Mouse (Mus musculus): ENCODE results near the gene Tulp2. TPM values are rescaled to one million over a fixed set of nuclear protein-coding genes. Genes with fewer than 3 reads are reported as not detected.
A peak's percentile ranks its signal among the peaks of the same experiment; 100 is the strongest.

Gene Tulp2
- 0.80 and 0.87 TPM in 2 replicates for polyA plus RNA-seq (2015; fragmentation: Nextera tagmentation; extraction: Ambion mirVana)

DNA sequence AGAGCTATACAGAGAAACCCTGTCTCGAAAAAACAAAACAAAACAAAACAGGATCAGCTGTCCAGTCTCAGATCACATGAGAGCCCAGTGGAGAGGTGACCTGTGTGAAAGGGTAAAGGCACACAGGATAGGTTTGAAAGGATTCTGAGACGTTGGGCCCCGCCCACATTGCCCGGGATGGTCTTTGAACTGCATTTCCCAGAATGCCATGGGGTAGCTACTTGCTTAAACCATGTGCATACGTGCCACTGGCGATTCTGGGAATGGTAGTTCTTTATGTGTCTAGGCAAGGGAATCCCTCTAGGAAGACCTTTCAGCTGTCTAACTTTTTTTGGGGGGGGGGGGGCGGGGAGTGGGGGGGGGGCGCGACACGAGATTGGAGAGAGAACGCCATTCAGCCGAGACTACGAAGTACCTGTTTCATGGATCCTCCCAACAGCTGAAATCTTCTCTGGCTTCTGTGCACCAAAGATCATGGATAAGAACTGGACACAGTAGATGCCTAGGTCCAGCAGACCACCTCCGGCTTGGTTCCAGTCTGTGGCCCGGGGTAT is at the start of gene Tulp2:
Gene Tulp2, plus strand, starts transcription at position 504 of the 554 bp plus-strand sequence.
- H3K27ac ChIP-seq, result peak within 1 kb of the TSS; percentile 39; the same call in 1 of the 2 replicates
- DNase-seq, result peak; percentile 59
- H3K27me3 ChIP-seq, result no peaks in the 10 kb centered on the region
- H3K36me3 ChIP-seq, result peaks cover 7% of the 10 kb centered on the region; the same call in 1 of the 2 replicates
- no peak within 1 kb of the TSS for H3K4me2 ChIP-seq
- H3K9ac ChIP-seq, result 0 out of 2 replicates have a peak within 1 kb of the TSS, but pooled peaks have one; percentile 2
- H3K4me1 ChIP-seq (replicated peaks), result peaks cover 29% of the 10 kb centered on the region
- 41% methylated on average over 15 of the region's 15 CpGs for WGBS (ENCODE audit: insufficient replicate concordance)
- H3K9me3 ChIP-seq (replicated peaks), result no peaks in the 10 kb centered on the region
- H3K4me3 ChIP-seq (replicated peaks), result no peak within 1 kb of the TSS
- peak; percentile 67 for ATAC-seq (ENCODE audit: low read depth)

DNA sequence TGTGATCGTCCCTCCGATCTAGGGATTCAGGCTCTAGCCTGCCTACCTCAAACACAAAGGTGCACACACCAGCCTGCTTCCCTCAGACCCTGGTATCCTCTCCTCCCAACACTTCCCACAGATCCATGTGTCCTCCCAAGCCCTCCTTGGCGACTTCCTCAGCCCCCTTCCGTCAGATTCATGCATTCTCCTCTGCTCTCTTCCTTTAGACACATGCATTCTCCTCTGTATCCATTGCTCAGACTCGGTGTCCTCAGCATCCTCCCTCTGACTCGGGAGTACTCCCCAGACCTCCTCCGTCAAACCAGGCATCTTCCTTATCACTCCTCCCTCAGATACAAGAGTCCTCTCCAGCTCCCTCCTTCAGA is 47.9 kb upstream of the Tulp2 start:
- peaks cover 35% of the 10 kb centered on the region for H3K36me3 ChIP-seq
- H3K4me2 ChIP-seq, result peak overlapping the region; percentile 95
- DNase-seq, result no peak
- peak overlapping the region; percentile 74 for H3K4me3 ChIP-seq (replicated peaks)
- H3K27ac ChIP-seq, result peak overlapping the region; percentile 86
- ATAC-seq (ENCODE audit: low read depth), result no peak
- H3K9ac ChIP-seq, result peak overlapping the region; percentile 86
- peaks cover 52% of the 10 kb centered on the region for H3K4me1 ChIP-seq (replicated peaks)
- H3K9me3 ChIP-seq (replicated peaks), result no peaks in the 10 kb centered on the region
- WGBS (ENCODE audit: insufficient replicate concordance), result 1% methylated on average over 7 of the region's 7 CpGs
- H3K27me3 ChIP-seq, result no peaks in the 10 kb centered on the region

- peak within 1 kb of the TSS; percentile 95 for H3K4me2 ChIP-seq
- peak within 1 kb of the TSS; percentile 86 for H3K9ac ChIP-seq
- peak within 1 kb of the TSS; percentile 86 for H3K27ac ChIP-seq
- H3K4me1 ChIP-seq (replicated peaks), result peaks cover 52% of the 10 kb centered on the region
- H3K27me3 ChIP-seq, result no peaks in the 10 kb centered on the region
- peak within 1 kb of the TSS; percentile 74 for H3K4me3 ChIP-seq (replicated peaks)
- ATAC-seq (ENCODE audit: low read depth), result peak; percentile 96
- peak; percentile 100 for DNase-seq
- peaks cover 29% of the 10 kb centered on the region for H3K36me3 ChIP-seq
- under 1% methylated on average over 45 of the region's 45 CpGs for WGBS (ENCODE audit: insufficient replicate concordance)
- H3K9me3 ChIP-seq (replicated peaks), result no peaks in the 10 kb centered on the region
These were observed 47.3 kb upstream of the Tulp2 start, which contains the start of gene Gys1 for GRCm38 (mm10) chr7:45434203-45435015. Gene Gys1 (plus strand): TSS chr7:45434844.

DNA sequence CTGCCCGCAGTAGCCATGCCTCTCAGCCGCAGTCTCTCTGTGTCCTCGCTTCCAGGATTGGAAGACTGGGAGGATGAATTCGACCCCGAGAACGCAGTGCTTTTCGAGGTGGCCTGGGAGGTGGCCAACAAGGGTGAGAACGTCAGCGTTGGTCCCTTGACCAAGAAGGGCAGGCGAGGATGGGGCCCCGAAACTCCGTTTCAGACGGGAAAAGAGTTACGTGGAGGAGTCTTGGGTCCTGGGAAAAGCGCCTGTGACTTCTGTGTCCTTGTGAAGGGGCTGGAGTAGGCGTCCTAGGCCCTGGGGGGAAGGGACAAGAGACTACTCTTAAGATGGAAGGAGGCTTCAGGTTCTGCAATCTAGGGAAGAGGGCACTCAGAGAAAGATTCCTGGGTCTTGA is 46.6 kb upstream of the Tulp2 start:
- no peaks in the 10 kb centered on the region for H3K9me3 ChIP-seq (replicated peaks)
- peak overlapping the region; percentile 78 for H3K9ac ChIP-seq
- peak overlapping the region; percentile 95 for H3K4me2 ChIP-seq
- H3K4me1 ChIP-seq (replicated peaks), result peaks cover 52% of the 10 kb centered on the region
- no peaks in the 10 kb centered on the region for H3K27me3 ChIP-seq
- peak overlapping the region; percentile 62 for H3K4me3 ChIP-seq (replicated peaks)
- DNase-seq, result no peak
- 7% methylated on average over 16 of the region's 16 CpGs for WGBS (ENCODE audit: insufficient replicate concordance)
- H3K27ac ChIP-seq, result peak overlapping the region; percentile 6; the same call in 1 of the 2 replicates
- peaks cover 23% of the 10 kb centered on the region for H3K36me3 ChIP-seq
- no peak for ATAC-seq (ENCODE audit: low read depth)

DNA sequence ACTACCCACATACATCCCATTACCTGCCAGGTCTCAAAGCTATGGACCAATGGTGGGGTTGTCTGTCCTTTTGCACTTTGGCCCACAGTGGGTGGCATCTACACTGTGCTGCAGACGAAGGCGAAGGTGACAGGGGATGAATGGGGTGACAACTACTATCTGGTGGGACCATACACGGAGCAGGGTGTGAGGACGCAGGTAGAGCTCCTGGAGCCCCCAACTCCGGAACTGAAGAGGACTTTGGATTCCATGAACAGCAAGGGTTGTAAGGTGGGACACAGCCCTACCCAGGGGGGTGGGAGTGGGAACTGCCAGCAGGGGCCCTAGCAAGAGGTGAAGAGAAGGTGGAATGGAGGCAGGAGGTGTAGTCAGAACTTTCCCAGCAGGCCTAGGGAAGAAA is 45.2 kb upstream of the Tulp2 start:
- H3K27me3 ChIP-seq, result no peaks in the 10 kb centered on the region
- no peaks in the 10 kb centered on the region for H3K9me3 ChIP-seq (replicated peaks)
- no peak overlapping the region for H3K4me3 ChIP-seq (replicated peaks)
- peaks cover 11% of the 10 kb centered on the region for H3K36me3 ChIP-seq
- H3K4me2 ChIP-seq, result no peak overlapping the region
- H3K4me1 ChIP-seq (replicated peaks), result peaks cover 44% of the 10 kb centered on the region
- WGBS (ENCODE audit: insufficient replicate concordance), result 77% methylated on average over 5 of the region's 5 CpGs
- no peak overlapping the region; the same call in 1 of the 2 replicates for H3K9ac ChIP-seq
- H3K27ac ChIP-seq, result no peak overlapping the region
- DNase-seq, result no peak
- no peak for ATAC-seq (ENCODE audit: low read depth)

DNA sequence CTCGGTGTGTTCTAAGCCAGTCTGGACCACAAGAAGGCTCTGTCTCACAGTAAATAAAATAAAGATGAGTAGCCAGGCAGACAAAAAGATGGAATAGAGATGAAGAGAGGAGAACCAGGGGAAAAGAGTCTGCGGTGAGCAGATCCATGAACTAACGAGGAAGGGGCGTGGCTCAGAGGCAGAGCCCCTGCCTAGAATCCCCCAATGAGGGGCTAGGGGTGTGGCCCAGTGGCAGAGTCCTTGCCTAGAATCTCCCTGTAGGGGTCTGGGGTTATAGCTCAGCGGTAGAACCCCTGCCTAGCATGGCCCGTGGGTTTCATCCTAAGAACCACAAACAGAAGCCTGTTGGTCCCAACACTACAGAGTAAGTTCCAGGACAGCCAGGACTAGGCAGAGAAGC is 44.6 kb upstream of the Tulp2 start:
- H3K36me3 ChIP-seq, result peaks cover 5% of the 10 kb centered on the region; the same call in 1 of the 2 replicates
- H3K27me3 ChIP-seq, result no peaks in the 10 kb centered on the region
- H3K9ac ChIP-seq, result no peak overlapping the region
- no peak overlapping the region for H3K4me2 ChIP-seq
- peaks cover 44% of the 10 kb centered on the region for H3K4me1 ChIP-seq (replicated peaks)
- DNase-seq (no peak), ATAC-seq (ENCODE audit: low read depth) (no peak)
- no peak overlapping the region for H3K27ac ChIP-seq
- H3K4me3 ChIP-seq (replicated peaks), result no peak overlapping the region
- 36% methylated on average over 6 of the region's 6 CpGs for WGBS (ENCODE audit: insufficient replicate concordance)
- no peaks in the 10 kb centered on the region for H3K9me3 ChIP-seq (replicated peaks)

- WGBS (ENCODE audit: insufficient replicate concordance), result 43% methylated on average over 19 of the region's 19 CpGs
- Histone ChIP-seq H3K9me3 (replicated peaks) (no peaks in the 10 kb centered on the region), H3K4me1 (replicated peaks) (peaks cover 38% of the 10 kb centered on the region), H3K27me3 (no peaks in the 10 kb centered on the region), H3K9ac (no peak within 1 kb of the TSS), H3K36me3 (0 out of 2 replicates have a peak, but pooled peaks cover 3% of the 10 kb centered on the region), H3K4me3 (replicated peaks) (no peak within 1 kb of the TSS), H3K4me2 (0 out of 2 replicates have a peak within 1 kb of the TSS, but pooled peaks have one; percentile 6), H3K27ac (no peak within 1 kb of the TSS)
- ATAC-seq (ENCODE audit: low read depth) (no peak), DNase-seq (no peak)
These were observed 44.0 kb upstream of the Tulp2 start, which contains the start of gene Ruvbl2 for GRCm38 (mm10) chr7:45437521-45438276. Gene Ruvbl2 (minus strand): TSS chr7:45438096.

DNA sequence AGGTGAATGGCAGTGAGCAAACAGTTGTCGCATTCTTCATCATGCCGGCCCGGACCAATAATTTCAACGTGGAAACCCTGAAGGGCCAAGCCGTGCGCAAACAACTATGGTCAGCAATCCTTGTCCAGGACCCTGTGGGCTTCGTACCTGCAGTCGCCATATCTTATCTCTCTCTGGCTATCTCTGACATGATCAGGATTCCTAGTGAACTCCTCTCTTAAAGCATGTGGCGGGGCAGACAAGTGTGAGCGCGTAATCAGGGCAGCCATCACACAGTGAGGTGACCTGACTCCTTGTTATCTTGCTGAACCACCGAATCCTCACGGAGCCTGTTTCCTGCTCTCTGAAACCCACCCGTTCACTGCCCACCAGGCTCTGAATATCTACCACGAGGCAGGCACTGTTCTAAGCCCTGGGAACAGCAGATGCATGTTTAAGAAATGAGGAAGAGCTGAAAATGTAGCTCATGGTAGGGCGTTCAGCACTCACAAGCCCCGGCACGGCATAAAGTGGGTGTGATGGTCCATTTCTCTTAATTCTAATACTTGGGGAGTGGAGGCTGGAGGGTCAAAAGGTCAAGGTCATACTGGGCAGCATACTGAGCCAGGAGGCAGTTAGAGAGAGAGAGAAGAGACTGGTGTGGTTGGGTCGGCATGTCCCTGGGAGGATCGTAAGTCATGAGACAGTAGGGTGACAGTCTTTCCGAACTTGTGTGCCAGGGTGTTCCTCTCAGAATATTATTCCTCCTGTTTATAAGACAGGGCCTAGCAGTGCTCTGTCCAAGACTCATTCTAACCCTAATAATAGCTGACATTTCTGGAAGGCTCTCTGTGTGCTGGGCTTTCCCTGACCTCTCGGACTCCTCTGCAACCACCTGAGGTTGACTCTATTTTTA is 37.9 kb upstream of the Tulp2 start:
- Histone ChIP-seq H3K9me3 (replicated peaks) (no peaks in the 10 kb centered on the region), H3K4me2 (no peak overlapping the region), H3K4me3 (replicated peaks) (no peak overlapping the region), H3K27me3 (no peaks in the 10 kb centered on the region), H3K27ac (no peak overlapping the region), H3K36me3 (0 out of 2 replicates have a peak, but pooled peaks cover 10% of the 10 kb centered on the region), H3K4me1 (replicated peaks) (peaks cover 13% of the 10 kb centered on the region), H3K9ac (no peak overlapping the region)
- ATAC-seq (ENCODE audit: low read depth) (no peak), DNase-seq (no peak)
- WGBS (ENCODE audit: insufficient replicate concordance), result 47% methylated on average over 22 of the region's 22 CpGs

DNA sequence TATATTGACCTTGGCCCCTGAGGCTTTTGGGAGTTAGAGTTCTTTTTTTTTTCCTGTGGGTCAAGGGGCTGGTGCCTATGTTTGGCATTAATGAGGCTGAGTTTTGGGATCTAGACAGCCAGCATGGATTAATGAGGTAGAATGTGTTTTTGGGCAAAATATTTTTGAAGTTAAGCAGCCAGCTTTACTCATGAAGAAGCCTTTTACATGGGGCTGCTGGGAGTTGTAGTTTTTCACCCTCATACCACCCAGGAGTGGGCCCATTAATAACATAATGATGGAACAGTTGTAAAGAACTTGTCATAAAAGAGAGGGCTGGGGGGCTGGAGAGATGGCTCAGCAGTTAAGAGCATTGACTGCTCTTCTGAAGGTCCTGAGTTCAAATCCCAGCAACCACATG is 35.1 kb upstream of the Tulp2 start:
- DNase-seq (no peak), ATAC-seq (ENCODE audit: low read depth) (no peak)
- H3K9ac ChIP-seq, result no peak overlapping the region
- H3K36me3 ChIP-seq, result 0 out of 2 replicates have a peak, but pooled peaks cover 7% of the 10 kb centered on the region
- no peaks in the 10 kb centered on the region for H3K27me3 ChIP-seq
- no peak overlapping the region for H3K27ac ChIP-seq
- H3K4me2 ChIP-seq, result no peak overlapping the region
- H3K4me3 ChIP-seq (replicated peaks), result no peak overlapping the region
- H3K9me3 ChIP-seq (replicated peaks), result no peaks in the 10 kb centered on the region
- H3K4me1 ChIP-seq (replicated peaks), result peaks cover 21% of the 10 kb centered on the region

DNA sequence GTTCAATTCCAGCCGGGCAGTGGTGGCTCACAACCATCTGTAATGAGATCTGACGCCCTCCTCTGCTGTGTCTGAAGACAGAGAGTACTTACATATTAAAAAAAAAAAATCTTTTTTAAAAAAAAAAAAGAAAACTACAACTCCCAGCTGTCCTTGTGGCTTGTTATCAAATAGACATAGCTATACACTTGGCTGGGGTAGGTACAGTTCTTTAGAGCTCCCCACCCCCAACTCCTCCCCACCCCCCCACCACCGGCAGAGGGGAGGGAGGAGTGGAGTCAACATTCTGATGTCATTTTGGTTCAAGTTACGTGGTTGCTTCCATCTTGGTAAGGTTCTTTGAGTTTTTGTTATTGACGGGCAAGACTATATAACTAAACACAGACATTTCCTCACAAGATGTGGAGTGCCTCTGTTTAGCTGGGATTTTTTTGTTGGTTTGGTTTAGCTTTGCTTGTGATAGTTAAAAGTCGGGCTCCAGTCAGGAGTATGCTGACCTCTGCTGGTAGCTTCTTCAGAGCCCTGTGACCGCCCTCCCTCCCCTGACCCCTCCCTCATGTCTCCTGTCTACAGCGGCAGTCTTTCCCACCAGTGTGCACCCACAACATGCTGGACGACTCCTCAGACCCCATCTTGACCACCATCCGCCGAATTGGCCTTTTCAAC is 34.2 kb upstream of the Tulp2 start:
- no peaks in the 10 kb centered on the region for H3K27me3 ChIP-seq
- peak overlapping the region; percentile 51 for H3K4me2 ChIP-seq
- peaks cover 29% of the 10 kb centered on the region for H3K4me1 ChIP-seq (replicated peaks)
- 0 out of 2 replicates have a peak overlapping the region, but pooled peaks have one; percentile 1 for H3K27ac ChIP-seq
- DNase-seq, result no peak
- H3K36me3 ChIP-seq, result 0 out of 2 replicates have a peak, but pooled peaks cover 7% of the 10 kb centered on the region
- H3K9ac ChIP-seq, result peak overlapping the region; percentile 26
- no peaks in the 10 kb centered on the region for H3K9me3 ChIP-seq (replicated peaks)
- peak; percentile 55 for ATAC-seq (ENCODE audit: low read depth)
- 18% methylated on average over 11 of the region's 11 CpGs for WGBS (ENCODE audit: insufficient replicate concordance)
- H3K4me3 ChIP-seq (replicated peaks), result peak overlapping the region; percentile 10
